Mouse (Mus musculus) gastrocnemius, postnatal 36 days (tissue): ENCODE data around the gene Pnkd. TPM values are rescaled to one million over a fixed set of nuclear protein-coding genes. Genes with fewer than 3 reads are reported as not detected.
A peak's percentile ranks its signal among the peaks of the same experiment; 100 is the strongest.

ENCODE experiments used
- DNase-seq, 2 experiments: peaks; one replicate each; pipeline ENCODE4 v3.0.0; 2022
- intact Hi-C: fragments of 180-260 bp; cut with DNase I; formaldehyde crosslinking; loops from one replicate; pipeline ENCODE4 v1.15.1; 2025
- total RNA-seq, 2 experiments: library from RNA; stranded (reverse); gene quantifications; 2 replicates each; pipeline ENCODE4 v1.2.3; 2021

Pnkd gene
- total RNA-seq, 2 experiments from 2014 or later = 53.4 to 54.8 TPM

DNA sequence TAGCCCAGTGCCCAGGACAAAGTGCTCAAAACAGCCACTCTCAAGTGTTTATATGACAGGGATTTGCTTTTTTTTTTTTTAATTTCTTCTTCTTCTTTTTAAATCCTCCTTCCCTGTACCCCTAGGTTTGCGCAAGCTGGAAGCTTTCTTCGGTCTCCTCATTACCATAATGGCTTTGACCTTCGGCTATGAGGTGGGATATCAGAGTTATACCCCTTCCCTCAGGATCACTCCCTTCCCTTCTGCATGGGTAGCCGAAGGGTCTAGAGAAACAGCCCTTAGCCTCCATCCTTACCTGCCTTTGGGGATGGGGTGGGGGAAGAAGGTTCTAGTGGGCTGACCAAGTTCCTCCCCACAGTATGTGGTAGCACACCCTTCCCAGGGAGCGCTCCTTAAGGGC, 95.8 kb downstream of the Pnkd start:
- intact Hi-C loops = no loop called here

DNA sequence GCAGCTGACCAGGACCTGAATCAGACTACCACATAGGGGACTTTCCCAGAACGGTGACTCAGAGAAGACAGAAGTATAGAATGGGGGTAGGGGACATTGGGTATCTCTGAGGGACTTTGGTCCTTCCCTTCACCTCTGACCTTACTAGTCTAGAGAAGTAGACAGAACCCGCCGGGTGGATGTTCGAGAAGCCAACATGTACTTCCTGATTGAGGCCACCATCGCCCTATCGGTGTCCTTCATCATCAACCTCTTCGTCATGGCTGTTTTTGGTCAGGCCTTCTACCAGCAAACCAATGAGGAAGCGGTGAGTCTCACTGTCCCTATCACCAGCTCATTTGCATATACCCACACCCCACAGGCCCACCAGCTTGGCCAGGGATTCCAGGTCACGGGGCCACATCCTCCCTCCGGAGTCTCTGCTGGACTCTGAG, 96.9 kb downstream of the Pnkd start:
- intact Hi-C loops = no loop called here
- DNase-seq = no peak

More for the DNA sequence above, 95.8 kb downstream of the Pnkd start:
- DNase-seq = no peak

DNA sequence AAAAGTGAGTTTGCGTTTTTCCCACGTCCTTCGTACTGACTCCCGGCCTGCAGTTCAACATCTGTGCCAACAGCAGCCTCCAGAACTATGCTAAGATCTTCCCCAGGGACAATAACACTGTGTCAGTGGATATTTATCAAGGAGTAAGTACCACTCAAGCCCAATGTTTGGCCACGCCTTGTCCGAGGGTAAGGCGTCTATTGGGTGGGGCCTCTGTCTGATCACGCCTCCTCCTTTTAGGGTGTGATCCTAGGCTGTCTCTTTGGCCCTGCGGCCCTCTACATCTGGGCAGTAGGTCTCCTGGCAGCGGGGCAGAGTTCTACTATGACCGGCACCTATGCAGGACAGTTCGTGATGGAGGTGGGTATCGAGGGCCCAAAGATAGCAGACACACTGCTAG, 98.7 kb downstream of the Pnkd start:
- DNase-seq = no peak
- intact Hi-C loops = no loop called here

DNA sequence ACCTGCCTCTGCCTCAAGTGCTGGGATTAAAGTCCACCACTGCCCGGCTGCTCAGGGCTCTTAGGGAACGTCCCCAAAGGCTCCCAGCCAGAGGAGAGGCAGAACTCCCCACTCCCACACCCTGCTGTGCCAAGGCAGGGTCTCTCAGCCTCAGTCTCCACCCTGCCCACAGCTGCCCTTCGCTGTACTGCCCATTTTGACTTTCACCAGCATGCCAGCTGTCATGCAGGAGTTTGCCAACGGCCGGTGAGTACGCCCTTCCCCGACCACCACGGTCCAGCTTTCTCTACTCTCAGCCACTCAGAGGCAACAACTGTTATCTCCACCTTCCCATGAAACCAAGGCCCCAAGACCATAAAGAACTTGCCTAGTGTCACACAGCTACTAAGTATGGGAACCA, 99.8 kb downstream of the Pnkd start:
- intact Hi-C loops = no loop called here
- DNase-seq = no peak

DNA sequence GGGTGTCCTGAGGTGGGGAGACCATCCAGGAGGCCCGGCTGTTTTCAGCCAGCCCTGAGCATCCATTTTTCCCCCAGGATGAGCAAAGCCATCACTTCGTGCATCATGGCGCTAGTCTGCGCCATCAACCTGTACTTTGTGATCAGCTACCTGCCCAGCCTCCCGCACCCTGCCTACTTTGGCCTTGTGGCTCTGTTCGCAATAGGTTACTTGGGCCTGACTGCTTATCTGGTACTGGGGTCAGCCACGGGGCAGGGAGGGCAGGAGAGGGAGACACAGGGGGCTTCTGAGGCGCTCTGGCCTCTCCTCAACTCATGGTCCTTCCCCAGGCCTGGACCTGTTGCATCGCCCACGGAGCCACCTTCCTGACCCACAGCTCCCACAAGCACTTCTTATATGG, 100.3 kb downstream of the Pnkd start:
- no peak for DNase-seq
- intact Hi-C loops = no loop called here

DNA sequence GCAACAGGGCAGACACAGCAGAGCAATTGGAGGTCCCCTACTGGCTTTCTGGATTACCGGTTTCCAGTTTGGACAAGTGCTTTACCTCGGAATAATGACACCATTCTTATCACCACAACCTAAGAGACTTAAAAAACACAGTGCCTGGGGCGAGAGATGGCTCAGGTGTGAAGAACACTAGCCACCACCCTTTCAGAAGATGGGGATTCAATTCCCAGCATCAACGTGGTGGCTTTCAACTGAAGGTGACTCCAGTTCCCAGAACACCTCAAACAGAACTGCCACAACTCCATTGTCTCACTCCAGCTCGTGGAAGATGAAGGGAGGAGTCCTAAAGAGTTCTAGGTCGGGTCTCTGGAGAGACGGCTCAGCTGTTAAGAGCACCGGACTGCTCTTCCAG, 100.8 kb downstream of the Pnkd start:
- intact Hi-C loops = no loop called here
- DNase-seq = no peak

DNA sequence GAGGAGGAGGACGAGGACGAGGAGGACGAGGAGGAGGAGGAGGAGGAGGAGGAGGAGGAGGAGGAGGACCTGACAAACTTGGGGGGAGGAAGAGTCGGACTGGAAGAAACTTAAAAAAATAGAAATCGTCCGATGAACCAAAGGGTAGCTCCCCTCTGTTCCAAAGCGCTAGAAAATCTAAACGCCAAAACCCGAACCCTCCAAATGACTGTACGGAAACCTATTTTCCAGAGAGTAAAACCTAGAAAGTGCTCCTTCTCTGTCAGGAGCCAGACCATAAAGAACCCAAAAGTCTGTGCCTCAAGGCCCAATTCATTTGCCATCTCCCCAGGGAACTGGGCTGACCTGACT, 101.6 kb downstream of the Pnkd start:
- DNase-seq = no peak
- intact Hi-C loops = no loop called here

DNA sequence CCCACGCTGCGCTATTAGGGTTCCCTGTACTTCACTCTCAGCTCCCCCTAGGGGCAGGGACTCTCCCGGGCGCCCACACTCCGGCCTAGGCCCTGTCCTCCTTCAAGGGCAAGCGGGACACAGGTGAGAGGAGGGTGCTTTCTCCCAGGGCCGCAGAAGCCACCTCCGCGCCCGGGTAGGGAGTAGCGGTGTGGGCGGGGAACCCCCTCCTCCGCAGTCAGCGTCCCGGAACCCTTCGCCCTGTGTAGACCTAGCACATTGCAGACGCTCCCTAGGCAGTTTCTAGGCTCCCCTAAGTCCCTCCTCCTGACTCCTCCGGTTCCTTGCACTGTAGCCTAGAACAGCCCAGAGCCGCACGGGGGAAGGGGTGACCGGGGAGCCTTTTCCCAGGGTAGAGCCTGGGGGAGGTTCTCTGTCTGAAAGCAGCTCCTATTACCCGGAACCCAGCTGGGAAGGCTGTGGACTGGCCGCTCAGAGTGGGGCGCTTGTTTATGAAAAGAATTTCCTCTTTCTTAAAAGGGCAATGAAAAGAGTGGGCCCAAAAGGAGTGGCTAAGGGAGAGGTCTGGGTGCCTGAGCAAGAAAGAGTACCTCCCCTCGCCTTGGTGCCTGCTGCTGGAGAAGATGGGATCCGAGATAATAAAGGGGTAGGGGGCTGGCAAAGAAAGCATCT, 102.1 kb downstream of the Pnkd start:
- intact Hi-C loops = no loop called here
- peak; percentile 92 to 97 for DNase-seq

DNA sequence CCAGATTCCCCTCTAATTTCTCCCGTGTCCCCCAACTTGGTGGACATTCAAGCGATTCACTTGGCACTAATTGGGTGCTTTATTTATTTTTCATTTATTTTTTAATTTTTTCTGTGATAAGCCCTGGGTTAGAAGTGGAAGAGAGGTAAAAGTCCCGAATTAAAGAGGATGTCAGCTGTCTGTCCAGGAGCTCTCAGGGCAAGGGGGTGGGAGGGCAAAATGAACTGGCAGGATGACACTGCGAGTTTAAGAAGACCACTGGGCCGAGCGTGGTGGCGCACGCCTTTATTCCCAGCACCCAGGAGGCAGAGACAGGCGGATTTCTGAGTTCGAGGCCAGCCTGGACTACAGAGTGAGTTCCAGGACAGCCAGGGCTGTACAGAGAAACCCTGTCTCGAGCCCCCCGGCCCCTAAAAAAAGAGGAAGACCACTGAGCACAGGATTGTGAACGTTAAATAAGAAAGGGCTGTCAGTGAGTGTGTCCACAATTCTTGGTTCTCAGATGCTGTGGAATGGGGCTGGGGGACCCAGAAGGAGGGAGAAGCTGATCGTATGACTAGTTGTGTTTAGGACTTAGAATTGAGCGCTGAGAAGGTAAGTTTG, 102.8 kb downstream of the Pnkd start:
- DNase-seq = no peak

DNA sequence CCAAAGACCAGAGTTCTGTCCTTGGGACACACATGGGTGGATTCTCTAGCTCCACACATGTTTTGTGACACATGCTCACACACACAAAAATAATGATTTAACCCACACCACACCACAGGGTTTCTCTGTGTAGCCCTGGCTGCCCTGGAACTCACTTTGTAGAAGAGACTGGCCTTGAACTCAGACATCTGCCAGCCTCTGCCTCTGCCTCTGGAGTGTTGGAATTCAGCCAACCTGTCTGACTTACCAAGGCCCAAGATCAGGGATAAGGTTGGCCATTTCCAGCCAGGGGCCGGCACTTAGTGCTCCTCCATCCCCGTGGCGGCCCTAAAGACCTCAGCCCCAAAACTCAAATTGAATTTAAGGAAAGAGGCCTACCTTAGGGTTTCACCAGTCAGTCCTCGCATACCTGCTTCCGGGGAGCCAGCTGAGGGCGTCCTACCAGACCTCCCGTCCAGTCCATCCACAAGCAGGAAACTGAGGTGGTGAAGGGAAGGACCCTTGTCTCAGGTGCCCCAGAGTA, 103.7 kb downstream of the Pnkd start:
- no peak for DNase-seq

More for the DNA sequence above, 102.8 kb downstream of the Pnkd start:
- intact Hi-C loops = no loop called here

DNA sequence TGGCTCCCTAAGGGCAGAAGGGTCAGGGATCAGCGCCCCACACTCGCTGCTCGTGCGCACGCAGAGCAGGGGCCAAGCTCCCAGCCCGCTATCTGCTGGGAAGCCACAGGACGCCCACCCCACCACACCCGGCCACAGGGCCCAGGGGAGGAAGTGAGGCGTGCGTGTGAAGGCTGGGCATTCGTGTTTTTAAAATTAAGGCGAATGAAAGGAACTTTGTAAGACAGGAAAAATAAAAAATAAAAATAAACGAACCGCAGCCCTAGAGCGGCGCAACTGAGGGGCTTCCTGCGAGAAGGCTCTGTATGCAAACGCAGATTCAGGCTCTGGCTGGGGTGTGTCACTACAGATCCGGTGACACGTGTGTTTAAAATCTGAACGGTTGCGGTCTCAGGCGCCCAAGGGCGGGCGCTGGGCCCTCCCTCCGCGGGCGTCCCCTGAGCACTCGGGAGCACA, 105.1 kb downstream of the Pnkd start:
- no peak for DNase-seq
- intact Hi-C loops = no loop called here

More for the DNA sequence above, 103.7 kb downstream of the Pnkd start:
- intact Hi-C loops = no loop called here

DNA sequence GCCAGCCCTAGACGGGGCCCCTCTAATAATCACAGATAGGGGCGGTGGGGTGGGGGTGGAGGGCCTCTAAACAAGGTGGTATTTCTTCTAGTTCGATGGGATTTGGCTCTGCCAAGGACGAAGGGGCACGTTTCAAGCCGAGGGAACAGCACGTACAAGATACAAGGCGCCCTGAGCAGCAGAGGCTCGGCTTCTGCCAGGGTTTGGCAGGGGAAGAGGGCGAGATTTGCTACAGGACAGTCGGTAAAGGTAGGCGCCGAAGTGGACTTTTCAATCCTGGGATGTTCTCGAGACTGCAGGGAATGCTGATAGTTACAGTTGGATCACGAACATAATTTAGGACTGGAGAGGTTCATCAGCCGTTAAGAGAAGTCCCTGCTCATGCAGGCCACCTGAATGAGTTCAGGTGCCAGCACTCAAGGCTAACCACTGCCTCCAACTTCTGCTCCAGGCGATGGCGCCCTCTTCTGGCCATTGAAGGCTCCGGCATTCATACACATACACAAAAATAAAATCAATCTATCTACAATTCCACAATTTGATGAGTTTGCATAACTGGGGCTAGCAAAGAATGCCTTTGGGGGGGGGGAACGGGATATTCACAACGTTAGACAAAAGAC, 105.7 kb downstream of the Pnkd start:
- DNase-seq = peak; percentile 63 to 67
- intact Hi-C loops = no loop called here

DNA sequence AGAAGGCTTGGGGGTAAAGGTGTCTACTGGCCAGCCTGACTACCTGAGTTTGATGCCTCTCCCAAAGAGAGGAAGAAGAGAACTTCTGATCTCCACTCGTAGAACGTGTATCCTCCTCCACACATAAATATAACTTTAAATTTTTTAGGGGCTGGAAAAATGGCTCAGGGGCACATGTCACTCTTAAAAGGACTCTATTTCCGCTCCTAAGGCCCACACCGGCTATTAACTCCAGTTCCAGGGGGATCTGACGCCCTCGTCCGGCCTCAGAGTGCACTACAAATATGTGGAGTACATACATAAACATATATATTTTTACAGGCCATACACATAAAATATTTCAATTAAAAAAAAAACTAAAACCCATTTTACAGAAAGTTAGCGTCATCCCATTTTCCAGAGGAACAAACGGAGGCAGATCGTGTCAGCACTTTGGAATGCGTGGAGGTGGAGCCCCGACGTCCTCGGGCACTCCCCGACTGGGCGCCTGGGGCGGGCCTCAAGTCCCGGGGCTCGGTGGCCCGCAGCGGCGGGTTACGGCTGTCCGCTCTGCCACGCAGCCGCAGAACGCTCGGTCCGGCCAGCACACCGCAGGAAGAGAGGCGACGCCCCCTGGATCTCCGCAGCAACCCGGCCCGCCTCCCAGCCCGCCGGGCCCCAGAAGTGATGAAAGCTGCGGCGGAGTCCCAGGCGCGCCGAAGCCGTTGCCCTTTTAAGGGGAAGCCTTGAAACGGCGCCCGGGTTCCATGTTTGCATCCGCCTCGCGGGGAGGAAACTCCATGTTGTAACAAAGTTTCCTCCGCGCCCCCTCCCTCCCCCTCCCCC, 106.4 kb downstream of the Pnkd start, which contains the start of gene Ctdsp1:
TSS of gene Ctdsp1 (plus strand) at position 586 of the 825 bp plus-strand sequence.
- DNase-seq = peak; percentile 95 to 98
- intact Hi-C loops = no loop called here

DNA sequence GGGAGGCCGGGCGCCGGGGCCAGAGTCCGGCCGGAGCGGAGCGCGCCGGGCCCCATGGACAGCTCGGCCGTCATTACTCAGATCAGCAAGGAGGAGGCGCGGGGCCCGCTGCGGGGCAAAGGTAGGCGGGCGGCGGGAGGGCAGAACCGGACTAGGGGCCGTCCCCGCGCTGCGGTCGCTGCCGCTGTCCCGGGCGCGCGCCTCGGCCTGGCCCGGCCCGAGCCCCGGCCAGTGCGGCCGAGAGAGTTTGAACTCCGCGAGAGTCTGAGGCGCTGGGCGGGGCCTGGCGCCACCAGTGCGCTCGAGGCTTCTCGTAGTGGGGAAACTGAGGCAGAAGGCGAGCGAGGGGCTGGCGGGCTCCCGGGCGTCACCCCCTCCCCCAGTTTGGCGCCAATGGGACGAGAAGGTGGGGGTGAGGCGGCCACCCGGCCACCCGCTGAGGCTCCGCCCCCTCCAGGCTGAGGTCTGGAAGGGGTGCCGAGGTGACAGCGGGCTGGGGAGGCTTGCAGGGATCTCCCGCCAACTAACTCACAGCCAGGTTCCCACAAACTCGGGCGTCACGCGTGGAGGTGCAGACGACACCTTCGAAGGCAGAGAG, 107.2 kb downstream of the Pnkd start:
- intact Hi-C loops = no loop called here
- DNase-seq = peak; percentile 78 to 81

DNA sequence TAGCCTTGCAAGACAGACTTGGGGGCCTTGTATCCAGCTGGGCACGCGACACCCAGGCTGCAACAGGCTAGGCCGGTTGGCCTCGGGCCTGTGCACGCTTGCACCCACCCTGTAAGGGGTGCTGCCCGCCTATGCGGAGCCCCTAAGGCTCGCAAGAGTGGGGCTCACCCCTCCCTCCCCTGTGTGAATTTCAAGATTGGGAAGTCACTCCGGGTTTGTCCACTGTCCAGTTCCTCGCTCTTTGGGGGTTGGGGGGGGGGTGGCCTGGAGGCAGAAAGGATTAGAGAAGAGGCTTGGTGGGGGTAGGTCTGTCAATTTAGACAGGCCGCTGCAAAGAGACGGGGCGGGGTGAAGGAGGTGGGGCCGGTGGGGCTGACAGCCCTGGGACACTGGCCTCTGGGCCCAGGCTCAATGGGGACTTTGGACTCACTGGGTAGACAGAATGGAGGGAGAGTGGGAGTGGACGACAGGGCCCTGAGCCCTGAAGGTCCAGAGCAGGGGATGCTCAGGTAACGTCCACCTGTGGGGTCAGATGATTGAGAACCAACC, 107.8 kb downstream of the Pnkd start:
- no peak for DNase-seq
- intact Hi-C loops = no loop called here

DNA sequence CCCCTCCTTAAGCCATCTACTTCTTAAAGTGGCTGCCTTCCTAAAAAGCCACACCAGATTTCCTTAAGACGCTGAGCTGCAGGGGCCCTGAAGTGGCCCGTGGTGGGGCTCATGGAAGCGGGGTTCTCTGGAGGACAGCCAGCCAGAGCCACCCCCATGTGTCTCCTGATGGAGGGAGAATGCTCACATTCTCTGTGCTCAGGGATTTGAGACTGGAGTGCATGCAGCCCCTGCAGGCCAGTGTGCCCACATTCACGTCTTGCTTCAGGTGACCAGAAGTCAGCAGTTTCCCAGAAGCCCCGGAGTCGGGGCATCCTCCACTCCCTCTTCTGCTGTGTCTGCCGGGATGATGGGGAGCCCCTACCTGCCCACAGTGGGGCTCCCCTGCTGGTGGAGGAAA, 108.3 kb downstream of the Pnkd start:
- DNase-seq = no peak
- intact Hi-C loops = no loop called here

DNA sequence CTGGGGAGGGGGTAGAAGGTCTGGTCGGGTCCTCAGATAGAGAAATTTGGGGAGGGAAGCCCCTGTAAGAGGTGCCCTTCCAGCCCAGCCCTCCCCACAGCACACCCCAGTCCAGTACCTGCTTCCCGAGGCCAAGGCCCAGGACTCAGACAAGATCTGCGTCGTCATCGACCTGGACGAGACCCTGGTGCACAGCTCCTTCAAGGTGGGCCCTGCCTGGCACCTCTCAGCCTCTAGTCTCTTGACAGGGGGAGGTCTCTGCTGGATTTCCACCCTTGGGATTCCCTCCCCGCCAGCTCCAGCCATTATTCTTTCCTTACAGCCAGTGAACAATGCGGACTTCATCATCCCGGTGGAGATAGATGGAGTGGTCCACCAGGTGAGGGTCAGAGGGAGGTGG, 109.0 kb downstream of the Pnkd start:
- intact Hi-C loops = no loop called here
- no peak for DNase-seq

DNA sequence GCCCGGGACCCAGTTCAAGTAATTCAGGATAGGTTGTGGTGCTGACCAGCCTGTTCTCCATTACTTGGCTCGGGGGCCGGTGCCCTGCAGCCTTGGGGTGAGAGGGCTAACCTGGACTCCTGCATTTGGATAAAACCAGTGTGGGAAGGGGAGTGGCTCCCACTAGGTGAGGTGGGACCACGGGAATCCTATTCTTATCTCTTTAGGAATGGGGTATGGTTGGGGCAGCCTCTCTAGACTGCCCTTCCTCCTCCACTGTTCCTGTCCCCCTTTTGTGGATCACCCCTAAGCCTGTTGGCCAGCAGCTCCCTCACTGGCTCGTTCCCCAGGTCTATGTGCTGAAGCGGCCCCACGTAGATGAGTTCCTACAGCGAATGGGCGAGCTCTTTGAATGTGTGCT, 109.6 kb downstream of the Pnkd start:
- intact Hi-C loops = no loop called here

DNA sequence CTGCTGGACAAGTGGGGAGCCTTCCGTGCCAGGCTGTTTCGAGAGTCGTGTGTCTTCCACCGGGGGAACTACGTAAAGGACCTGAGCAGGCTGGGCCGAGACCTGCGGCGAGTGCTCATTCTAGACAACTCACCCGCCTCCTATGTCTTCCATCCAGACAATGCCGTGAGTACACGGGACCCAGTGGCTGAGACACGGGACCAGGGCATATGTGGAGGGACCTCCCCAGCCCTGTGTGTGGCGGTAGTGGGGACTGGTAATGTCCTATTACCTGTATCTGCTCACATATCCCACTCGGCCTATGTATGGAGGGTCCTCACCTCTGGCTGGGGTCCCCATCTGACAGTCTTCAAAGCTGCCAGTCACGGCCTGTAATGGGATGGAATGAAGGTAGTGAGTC, 110.1 kb downstream of the Pnkd start:
- no peak for DNase-seq
- intact Hi-C loops = no loop called here

More for the DNA sequence above, 109.6 kb downstream of the Pnkd start:
- DNase-seq = no peak

DNA sequence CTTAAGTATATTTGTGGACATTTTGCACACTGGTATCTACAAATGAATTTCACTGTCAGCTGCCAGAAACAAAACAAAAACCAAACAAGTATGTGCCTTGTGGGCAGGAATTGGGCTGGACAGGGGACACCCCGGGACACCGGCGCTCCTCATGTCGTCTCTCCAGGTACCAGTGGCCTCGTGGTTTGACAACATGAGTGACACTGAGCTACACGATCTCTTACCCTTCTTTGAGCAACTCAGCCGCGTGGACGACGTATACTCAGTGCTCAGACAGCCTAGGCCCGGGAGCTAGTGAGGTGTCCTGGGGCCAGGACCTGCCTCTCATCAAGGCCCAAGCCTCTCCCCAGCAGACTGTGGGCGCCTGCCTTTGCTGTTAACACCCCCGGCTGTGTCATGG, 110.6 kb downstream of the Pnkd start:
- intact Hi-C loops = no loop called here
- DNase-seq = no peak
